Mouse (Mus musculus): ENCODE measurements at regions not wholly inside any gene's neighbourhood (a gene's known extent, or its start where the extent isn't known, plus 50 kb on each side); places are given as distances from the start of the nearest gene placed in this dataset.

DNA sequence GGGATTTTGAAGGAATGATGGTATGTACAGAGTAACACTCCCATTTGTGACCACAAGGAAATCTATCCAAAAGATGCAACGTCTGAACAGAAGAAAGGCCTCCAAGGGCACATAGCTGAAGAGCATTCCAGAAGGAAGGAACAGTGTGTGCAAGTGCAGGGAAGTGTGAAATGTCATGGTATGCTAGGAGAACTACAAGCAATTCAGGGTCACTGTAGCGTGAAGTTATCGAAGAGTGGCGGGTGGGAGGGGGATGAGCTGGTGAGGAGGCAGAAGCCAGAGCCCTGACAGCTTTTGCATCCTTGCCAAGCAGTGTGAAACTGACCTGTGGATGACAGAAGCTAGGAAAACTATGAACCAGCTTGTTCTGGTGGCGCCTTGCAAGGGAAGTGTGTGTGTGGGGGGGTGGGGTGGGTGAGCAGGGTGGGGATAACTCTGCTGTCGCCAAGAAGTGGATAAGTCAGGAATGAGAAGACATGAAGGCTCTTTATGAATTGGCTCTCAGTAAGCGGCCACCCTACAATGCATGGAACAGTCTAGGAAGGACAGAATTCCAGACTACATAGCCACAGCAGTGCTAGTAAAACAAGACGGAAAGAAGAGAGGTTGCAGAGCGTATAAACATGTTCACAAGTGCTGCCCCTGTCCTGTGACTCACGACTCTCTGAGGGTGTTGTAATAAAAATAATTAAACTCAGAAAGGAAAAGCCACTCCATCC is 179.3 kb upstream of the Acvr2a start:
- H3K27ac ChIP-seq = no peak overlapping the region
- no peak overlapping the region for H3K4me3 ChIP-seq
- no peak; the same call in 1 of the 2 replicates for TF ChIP-seq CTCF (conservative IDR thresholded peaks at IDR 0.05)
- no peak for DNase-seq (ENCODE audit: low spot score in 2 of 2)

GRCm38 (mm10) chr2:48636108-48636507 is 177.8 kb upstream of the Acvr2a start:
- no peak for DNase-seq (ENCODE audit: low spot score in 2 of 2)
- Histone ChIP-seq H3K27ac (no peak overlapping the region), H3K4me3 (no peak overlapping the region)
- TF ChIP-seq CTCF (conservative IDR thresholded peaks at IDR 0.05) = no peak

DNA sequence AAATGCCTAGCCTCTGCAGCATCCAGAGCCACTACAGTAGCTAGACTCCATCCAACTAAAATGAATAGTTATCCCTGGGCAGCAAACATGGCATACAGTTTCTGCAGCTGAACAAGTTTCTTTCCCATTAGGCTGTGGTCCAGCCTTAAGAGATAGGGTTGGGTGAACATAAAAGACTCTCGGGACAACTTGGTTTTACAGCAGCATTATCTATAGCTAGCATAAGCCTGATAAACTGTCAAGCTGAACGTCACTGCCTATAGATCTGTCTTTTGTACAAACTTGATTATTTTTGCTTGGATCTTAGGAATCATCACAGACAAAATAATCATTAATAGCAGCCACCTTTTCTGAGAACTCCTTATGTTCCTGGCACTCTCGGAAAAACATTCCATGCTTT is 169.8 kb upstream of the Acvr2a start:
- no peak for TF ChIP-seq CTCF (conservative IDR thresholded peaks at IDR 0.05)
- H3K27ac ChIP-seq = no peak overlapping the region
- no peak overlapping the region for H3K4me3 ChIP-seq
- DNase-seq (ENCODE audit: low spot score in 2 of 2) = no peak

- no peak overlapping the region for H3K27ac ChIP-seq
- H3K4me3 ChIP-seq = no peak overlapping the region
- TF ChIP-seq CTCF (conservative IDR thresholded peaks at IDR 0.05) = no peak
- no peak for DNase-seq (ENCODE audit: low spot score in 2 of 2)
Observed at GRCm38 (mm10) chr2:48650281-48650680, 163.6 kb upstream of the Acvr2a start.

GRCm38 (mm10) chr2:48661222-48661621 is 152.7 kb upstream of the Acvr2a start:
- Histone ChIP-seq H3K4me3 (no peak overlapping the region), H3K27ac (no peak overlapping the region)
- no peak for TF ChIP-seq CTCF (conservative IDR thresholded peaks at IDR 0.05)
- no peak for DNase-seq (ENCODE audit: low spot score in 2 of 2)

GRCm38 (mm10) chr2:48665103-48665502 is 148.8 kb upstream of the Acvr2a start:
- no peak for DNase-seq (ENCODE audit: low spot score in 2 of 2)
- TF ChIP-seq CTCF (conservative IDR thresholded peaks at IDR 0.05) = no peak
- no peak overlapping the region for H3K27ac ChIP-seq
- H3K4me3 ChIP-seq = no peak overlapping the region

DNA sequence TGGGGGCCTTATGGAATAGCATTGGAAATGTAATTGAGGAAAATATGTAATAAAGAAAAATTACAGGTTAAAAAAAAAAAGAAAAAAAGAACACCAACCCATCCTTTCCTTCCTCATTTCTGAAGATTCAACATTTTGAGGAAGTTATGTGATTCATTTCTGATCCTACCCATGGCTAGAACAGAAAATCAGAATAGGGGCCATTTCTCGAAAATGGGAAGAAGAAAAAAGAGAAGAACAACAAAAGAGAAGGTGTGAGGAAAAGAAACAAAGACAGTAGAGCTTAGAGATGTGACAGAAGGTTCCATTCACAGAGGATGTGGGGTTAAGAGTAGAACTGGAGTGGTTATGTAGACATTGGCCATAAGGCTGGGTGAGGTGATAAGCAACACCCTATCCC is 124.8 kb upstream of the Acvr2a start:
- Histone ChIP-seq H3K27ac (no peak overlapping the region), H3K4me3 (no peak overlapping the region)
- TF ChIP-seq CTCF (conservative IDR thresholded peaks at IDR 0.05) = no peak
- DNase-seq (ENCODE audit: low spot score in 2 of 2) = no peak

DNA sequence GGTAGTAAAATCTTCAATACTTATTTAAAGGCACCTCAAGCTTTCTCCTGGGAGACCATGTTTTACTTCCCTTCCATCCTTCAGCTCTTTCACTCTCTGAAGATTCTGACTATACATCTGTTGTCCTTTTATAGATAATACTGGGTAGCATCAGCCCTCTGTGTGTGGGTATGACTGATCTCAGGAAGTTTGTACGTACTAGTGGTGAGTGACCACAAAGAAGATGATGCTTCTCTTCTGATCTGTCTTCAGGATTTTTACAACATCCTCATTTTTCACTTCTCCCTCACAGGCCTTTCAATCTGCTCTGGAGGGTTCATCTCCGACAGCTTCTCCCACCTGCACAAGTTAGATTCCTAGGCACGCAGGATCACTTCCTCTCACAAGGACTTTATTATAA is 119.4 kb upstream of the Acvr2a start:
- H3K4me3 ChIP-seq = no peak overlapping the region
- H3K27ac ChIP-seq = no peak overlapping the region
- DNase-seq (ENCODE audit: low spot score in 2 of 2) = no peak
- TF ChIP-seq CTCF (conservative IDR thresholded peaks at IDR 0.05) = no peak

DNA sequence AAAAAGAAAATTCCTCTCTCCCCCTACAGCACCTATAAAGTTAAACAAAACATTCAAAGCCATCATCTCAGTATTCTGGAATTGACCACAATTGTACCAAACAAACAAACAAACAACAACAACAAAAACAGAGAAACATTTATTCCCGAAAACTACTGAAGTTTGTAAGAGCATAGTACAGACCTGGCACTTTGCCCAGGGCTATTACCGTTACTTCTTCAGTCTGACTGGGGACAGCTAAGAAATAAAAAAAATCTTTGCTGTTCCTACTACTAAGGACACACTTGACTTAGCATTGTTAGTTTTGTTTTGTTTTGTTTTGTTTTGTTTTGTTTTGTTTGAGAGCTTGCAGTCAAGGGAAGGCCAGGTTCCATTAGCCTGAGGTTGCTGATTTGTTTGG is 113.0 kb upstream of the Acvr2a start:
- no peak for TF ChIP-seq CTCF (conservative IDR thresholded peaks at IDR 0.05)
- DNase-seq (ENCODE audit: low spot score in 2 of 2) = no peak
- Histone ChIP-seq H3K4me3 (no peak overlapping the region), H3K27ac (no peak overlapping the region)

- TF ChIP-seq CTCF (conservative IDR thresholded peaks at IDR 0.05) = no peak
- 0 out of 2 replicates have a peak overlapping the region, but pooled peaks have one; percentile 0 for H3K27ac ChIP-seq
Observed at GRCm38 (mm10) chr2:48705103-48705804, 108.7 kb upstream of the Acvr2a start.

GRCm38 (mm10) chr2:48705805-48706150 is 108.1 kb upstream of the Acvr2a start:
- H3K4me3 ChIP-seq = no peak overlapping the region
- no peak for TF ChIP-seq CTCF (conservative IDR thresholded peaks at IDR 0.05)
- DNase-seq (ENCODE audit: low spot score in 2 of 2) = no peak
- H3K27ac ChIP-seq = no peak overlapping the region

More at GRCm38 (mm10) chr2:48705103-48705804, 108.7 kb upstream of the Acvr2a start:
- DNase-seq (ENCODE audit: low spot score in 2 of 2) = no peak
- H3K4me3 ChIP-seq = no peak overlapping the region

DNA sequence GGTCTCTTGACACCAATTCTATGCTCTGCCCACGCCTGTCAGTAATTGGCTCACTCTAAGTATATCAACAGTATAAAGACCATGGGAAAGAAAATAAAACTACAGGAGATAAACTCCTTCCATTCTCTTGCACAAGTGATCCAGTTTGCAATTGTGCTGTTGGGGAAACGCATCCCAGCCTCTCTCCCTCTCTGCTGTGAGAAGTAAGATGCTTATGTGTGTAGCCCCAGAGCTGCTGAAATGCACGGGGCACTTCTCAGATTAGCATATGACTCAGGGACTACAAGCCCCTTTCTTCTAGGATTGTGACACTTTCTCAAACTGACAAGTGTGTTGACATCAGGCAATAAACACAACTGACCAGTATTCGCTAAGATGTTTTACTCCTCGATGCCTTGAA is 107.7 kb upstream of the Acvr2a start:
- no peak for DNase-seq (ENCODE audit: low spot score in 2 of 2)
- no peak for TF ChIP-seq CTCF (conservative IDR thresholded peaks at IDR 0.05)
- no peak overlapping the region for H3K27ac ChIP-seq
- no peak overlapping the region for H3K4me3 ChIP-seq

DNA sequence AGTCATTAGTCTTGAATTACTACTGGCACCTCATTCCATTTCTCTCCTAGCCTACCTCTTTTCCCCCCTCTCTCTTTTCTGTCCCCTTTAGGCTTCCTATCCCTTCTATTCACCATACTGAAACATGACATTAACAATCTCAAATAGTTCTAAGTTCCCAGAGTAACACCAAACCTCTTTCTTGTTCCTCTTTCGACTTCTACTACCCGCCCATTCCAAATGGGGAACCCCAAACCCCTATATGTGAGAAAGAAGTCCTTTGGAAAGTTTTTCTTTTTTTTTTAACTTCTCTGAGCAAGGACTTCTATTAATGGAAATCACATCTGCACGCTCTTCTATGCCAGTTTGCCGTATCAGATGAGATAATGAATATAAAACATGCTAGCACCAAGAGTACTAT is 97.7 kb upstream of the Acvr2a start:
- TF ChIP-seq CTCF (conservative IDR thresholded peaks at IDR 0.05) = no peak
- H3K27ac ChIP-seq = no peak overlapping the region
- no peak for DNase-seq (ENCODE audit: low spot score in 2 of 2)
- H3K4me3 ChIP-seq = no peak overlapping the region

DNA sequence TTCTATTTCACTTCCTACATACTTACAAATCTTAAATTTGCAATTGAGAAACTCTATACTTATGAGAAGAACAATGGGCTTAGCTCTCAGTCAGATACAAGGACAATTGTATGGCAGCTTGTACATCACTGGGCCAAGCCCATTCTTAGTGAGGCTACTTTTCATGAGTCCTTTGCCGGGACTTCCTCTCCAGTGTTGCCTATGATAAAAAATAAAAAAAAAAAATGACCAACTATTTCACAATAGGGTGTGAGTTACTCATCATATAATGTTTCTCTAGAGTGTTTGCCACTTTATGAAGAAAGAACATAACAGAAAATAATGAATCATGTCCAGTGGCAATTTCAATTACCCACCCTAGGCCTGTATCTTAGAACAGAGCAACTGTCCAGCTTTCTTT is 96.1 kb upstream of the Acvr2a start:
- Histone ChIP-seq H3K27ac (peak overlapping the region; percentile 69), H3K4me3 (no peak overlapping the region)
- DNase-seq (ENCODE audit: low spot score in 2 of 2) = no peak
- TF ChIP-seq CTCF (conservative IDR thresholded peaks at IDR 0.05) = no peak
